Mouse (Mus musculus) common myeloid progenitor, adult 5-6 weeks (primary cell): ENCODE results near the gene Slc5a5. TPM values are rescaled to one million over a fixed set of nuclear protein-coding genes. Genes with fewer than 3 reads are reported as not detected.
"Not testable (repeated sequence)": the region's sequence is repeated elsewhere in the genome, so short reads cannot be mapped to it uniquely, and the experiment has no call there.

Experiments used
- ATAC-seq: replicated peaks from 2 replicates; pipeline ENCODE4 v1.8.0; 2016; ENCODE audit warnings: low read depth, mild to moderate bottlenecking, moderate TSS enrichment, inconsistent platforms; ENCODE audit not compliant: poor library complexity, severe bottlenecking
- total RNA-seq: library from RNA; stranded (forward); fragments of 200-1000, 187-1606 nt; gene quantifications from 2 replicates; pipeline ENCODE4 v1.2.3, GENCODE M21; 2017

The Slc5a5 gene
- total RNA-seq, 1 experiment from 2014 or later, result 0.14 TPM

DNA sequence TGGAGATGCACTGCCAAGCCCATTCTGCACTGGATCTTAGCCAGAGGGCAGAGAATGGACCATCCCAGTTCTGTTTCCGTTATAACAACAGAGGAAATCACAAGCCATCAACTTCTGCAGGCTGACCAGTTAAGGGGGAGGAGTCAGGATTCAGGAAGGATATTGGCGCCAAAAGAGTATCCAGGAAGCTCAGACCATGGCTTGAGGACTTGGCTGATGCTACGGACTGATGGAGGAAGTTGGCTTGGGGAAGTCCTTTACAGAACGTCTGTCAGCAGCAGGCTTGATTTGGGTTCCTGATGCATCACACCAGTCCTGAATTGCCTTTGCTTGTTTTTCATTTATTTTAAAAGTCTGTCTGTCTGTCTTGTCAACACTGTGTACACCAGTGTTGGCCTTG lies 12.0 kb upstream of the Slc5a5 start:
- ATAC-seq, result peak; percentile 64

DNA sequence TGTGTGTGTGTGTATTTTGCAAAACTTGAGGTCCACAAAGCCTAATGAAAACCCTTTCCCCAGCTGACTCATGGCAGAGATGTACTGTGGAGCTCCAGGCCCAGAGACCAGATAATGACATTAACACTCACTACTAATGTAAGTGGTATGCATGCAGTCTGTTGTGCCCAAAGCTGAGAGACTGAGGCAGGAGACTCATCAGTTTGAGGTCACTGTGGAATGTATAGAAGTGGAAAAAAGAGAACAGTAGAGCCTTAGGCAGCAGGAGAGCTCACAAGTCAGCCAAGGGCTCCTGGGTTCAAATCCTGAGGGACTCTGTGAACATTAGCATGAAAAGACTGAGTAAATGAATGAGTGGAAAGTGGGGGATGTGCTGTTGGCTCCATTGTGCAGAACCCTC lies 11.0 kb upstream of the Slc5a5 start:
- ATAC-seq, result no peak

DNA sequence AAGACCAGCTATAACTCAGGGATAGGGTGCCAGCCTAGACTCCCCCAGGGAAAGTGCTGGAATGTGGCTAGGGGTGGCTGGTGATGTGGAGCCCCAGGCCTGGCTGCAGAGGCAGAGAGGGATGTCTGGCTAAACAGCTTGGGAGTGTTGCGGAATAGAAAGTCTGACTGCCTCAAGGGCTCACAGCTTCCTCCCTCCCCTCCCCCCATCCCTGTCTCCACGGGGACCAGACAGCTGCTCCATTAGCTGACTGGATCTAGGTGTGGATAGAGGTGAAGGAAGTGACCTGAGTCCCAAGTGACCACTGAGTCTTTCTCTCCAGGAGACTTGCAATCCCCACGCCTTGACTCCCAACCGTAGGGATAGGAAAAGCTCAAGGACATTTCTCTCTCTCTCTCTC lies 10.6 kb upstream of the Slc5a5 start:
- no peak for ATAC-seq

GRCm38 (mm10) chr8:70902211-70902610 lies 9.7 kb upstream of the Slc5a5 start:
- no peak for ATAC-seq

- ATAC-seq, result no peak
Observed at GRCm38 (mm10) chr8:70900872-70901387, 8.4 kb upstream of the Slc5a5 start.

GRCm38 (mm10) chr8:70899226-70899625 lies 6.7 kb upstream of the Slc5a5 start:
- no peak for ATAC-seq

- ATAC-seq, result no peak
Observed at GRCm38 (mm10) chr8:70898661-70899198, 6.2 kb upstream of the Slc5a5 start.

GRCm38 (mm10) chr8:70897681-70898413 lies 5.3 kb upstream of the Slc5a5 start:
- ATAC-seq, result peak; percentile 52

DNA sequence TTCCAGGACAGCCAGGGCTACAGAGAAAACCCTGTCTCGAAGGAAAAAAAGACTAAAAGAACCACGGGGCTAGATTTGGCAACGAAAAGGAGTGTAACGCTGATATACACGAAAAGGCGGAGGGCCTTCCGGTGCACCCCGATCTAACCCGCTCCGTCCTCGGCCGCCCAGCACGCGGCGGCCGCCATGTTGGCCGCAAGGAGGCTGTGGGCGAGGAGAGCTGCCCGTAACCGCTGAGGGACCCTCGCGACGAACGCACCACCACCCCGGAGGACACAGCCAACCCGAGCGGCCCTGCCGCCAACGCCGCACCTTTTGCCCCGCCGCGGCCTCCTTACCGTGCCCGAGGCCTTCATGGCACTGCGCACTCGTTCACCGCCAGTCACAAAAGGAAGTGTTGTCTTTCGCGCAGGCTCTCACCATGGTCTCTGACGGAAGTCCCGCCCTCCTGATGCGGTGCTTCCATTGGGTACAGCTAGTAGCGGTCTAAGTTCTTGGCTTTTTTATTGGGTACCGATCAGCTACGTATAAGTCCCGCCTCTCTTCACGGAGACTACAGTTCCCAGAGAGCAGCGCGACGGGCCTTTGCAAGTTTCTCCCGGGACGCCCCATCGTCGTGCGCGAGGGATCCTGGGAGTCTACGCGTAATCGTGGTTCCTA lies 4.6 kb upstream of the Slc5a5 start, which contains the start of gene Rpl18a:
TSS of gene Rpl18a (minus strand) at position 392 of the 660 bp plus-strand sequence.
- ATAC-seq, result peak; percentile 84

DNA sequence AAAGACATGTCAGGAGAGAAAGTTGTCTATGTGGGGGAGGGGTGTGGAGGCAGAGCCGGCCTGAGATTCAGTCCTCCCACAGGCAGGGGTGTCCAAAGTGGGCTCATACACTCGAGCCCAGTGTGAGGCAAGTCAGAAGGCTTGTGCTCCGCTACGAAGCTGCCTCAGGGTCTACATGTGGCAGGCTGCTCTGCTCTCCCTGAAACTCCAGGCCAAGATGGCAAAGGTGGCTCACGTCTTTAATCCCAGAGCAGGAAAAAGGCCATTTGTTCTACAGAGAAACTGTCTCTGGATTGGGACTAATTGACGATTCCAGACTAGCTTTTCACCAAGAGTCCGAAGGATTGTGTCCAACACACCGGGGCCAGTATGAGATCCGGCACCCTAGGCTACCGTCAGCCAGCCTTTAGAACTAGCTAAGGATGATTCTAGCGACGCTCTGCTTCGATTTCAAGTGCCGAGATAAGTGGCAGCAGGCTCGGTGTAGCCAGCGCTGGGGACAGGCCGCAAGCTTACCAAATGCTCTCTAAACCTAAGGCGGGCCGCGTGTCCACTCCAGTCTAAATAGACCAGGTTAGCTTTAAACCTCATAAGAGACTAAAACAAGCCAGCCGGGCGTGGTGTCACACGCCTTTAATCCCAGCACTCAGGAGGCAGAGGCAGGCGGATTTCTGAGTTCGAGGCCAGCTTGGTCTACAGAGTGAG lies 3.9 kb upstream of the Slc5a5 start:
- no peak for ATAC-seq

DNA sequence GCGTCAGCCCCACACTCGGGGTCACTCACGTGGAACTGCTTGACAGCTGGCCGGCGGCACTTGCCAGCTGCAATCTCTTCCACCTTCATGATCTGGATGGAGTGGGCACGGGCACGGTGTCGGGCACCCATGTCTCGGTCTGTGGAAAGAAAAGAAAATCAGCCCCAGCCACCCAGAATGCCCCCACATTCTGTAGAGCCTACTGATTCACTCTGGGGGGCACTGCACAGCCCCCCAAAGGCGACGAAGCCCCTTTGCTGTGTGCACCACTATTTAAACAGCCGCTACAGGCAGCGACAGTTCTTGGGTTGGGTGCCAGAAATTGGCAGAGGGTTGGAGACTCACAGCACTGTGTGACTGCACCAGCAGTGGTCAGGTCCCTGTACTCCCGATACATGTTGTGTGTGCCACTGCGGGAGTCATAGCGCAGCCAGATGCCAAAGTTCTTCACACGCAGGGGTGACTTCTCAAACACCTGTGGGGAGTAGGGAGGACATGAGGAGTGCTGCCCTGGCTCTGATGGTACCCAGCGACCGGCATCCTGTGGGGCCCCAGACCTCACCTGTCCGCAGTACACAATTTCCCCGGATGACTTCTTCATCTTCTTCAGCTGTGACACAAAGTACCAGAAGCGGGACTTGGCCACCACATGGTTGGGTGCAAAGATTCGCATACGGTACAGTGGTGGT lies 3.2 kb upstream of the Slc5a5 start:
- not testable (repeated sequence) for ATAC-seq

DNA sequence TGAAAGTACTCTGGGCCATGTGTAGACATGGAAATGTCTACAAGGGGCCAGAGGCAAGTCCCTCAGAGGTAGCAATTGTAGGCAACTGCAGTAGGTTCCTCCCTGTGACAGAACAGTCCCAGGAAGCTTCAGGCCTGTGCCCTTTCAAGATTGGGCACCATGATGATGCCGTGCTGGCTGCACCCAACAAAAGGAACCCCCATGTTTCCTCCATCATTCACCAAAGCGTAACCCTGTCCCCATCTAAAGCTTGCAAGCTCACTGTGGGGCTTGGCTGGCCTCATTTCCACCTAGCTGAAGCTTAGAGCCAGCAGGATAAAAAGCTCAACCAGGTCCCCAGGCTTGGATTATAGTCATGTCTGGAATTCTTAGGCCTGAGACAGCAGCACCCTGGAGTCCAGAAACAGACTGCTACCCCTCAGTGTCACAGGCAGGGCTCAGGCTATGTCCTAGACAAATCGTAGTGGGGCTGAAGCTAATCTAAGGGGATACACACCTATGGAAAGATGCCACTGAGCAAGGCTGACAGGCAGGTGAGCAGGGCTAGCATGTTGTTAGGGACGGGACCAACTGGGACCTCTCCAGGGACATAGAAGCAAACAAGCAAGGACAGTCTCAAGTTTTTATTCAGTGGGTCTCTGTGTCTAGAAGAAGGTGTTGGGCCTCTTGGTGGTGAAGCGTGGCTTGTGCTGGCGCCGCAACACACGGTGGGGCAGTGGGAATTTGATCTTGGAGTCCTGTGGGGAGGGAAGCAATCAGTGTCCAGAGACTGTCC lies 2.4 kb upstream of the Slc5a5 start:
- ATAC-seq, result no peak

DNA sequence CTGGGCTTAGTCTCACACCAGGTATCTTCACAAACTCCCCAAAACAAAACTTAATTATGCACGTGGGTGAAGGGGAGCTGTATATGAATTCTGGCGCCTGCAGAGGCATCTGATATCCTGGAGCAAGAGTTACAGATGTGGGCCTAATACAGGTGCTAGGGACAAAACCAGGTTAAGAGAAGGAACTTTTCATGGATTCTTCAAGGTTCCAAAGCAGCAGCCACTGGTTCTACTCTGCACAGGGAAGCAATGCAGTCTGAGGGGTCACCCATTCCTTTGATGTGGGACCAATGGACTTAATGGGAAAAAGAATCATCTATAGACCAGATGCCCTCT lies 1.8 kb upstream of the Slc5a5 start:
- no peak for ATAC-seq

DNA sequence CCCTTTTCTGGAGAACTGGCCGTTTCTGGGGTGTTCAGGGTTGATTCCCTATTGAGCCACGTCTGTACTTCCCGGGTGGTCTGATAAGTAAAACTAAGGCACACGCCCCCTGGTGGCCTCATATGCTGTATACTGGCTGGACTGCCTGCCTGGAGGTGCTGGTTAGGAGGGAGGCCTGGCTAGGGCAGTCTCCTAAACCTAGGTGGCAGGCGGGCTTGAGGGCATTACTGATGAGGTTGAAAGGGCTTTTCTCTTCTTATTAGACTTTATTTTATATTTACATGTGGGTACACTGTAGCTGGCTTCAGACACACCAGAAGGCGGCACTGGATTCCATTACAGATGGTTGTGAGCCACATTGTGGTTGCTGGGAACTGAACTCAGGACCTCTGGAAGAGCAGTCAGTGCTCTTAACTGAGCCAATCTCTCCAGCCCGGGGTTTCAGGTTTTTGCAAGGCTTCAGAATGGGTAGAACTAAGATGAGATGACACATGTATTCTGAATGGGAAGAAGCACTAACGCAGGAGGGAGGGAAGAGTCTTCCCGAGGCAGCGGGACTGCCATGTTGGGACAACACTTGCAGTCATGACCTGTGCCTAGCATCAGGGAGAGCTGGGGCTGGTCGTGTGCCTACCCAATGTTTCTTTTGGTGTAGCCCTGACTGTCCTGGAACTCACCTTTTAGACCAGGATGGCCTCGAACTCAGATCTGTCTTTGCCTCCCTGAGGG lies 1.3 kb upstream of the Slc5a5 start:
- peak; percentile 33 for ATAC-seq

DNA sequence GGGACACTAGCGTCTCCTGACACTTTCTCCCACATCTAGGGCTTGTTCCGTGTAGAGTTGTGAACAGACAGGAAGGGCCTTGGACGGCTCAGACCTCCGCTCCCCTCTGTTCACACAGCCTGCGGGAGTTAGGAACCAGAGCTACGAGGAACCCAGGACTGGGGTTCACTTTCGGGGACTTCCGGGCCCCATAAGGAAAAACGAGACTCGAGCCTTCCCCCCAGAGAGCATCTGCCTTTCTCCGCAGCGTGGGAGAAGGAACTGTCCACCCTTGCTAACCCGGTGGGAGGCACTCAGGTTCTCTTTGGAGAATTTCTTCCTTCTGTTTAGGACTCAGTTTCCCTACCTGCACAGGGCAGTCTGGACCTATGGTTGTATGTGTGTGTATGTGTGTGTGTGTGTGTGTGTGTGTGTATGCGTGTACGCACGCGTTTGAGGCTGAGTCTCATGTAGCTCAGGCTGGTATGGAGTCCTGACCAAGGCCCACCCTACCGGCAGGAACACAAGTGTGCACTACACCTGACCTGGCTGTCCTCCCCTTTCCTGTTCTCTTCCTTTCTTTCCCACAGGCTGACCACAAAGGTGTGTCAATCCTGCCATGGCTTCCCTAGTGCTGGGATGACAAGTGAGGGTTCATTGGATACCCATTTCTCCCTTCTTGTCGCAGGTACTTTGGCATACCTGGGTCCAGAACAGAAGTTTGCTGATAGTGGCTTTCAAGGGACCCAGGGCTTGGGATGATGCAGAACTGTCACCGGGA lies 519 bp upstream of the Slc5a5 start:
- no peak for ATAC-seq

- peak; percentile 20; the same call in 1 of the 2 replicates for ATAC-seq
Observed at GRCm38 (mm10) chr8:70891356-70891755, 1.2 kb downstream of the Slc5a5 start.

DNA sequence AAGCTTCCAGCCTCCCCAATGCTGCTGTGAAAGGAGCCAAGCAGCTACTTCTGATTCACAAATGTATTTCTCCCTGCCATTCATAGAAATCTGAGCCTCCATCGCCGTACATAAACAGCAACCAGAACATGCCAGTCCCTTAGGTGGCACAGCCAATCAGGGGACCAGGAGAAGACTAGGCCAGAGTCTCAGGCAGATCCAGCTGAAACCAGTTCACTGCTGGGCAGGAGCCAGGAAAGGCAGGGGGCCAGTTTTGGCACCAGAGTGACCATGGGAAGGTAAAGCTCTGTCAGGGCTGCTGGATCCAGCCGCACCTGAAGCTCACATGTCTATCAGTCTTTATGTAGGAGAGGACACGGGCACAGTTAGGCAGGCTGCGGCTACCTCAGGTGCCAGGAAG lies 1.9 kb downstream of the Slc5a5 start:
- ATAC-seq, result no peak

DNA sequence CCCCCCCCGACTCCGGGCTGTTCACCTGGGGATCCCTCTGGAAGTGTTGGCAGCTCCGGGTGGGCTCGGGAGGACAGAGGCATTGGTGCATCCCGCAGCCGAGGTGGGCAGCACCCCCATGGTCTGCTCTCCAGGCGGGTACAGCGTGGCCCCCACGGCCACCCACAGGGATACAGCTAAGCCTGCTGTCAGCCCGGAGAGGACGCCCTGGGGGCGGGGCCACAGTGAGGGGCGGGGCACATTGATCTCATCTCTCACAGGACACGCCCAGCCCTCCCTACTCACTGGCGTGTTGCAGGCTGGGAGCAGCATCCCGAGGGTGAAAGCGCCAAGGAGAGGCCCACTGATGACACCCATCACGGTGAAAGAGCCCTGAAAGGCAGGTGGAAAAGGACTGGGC lies 4.9 kb downstream of the Slc5a5 start:
- no peak; the same call in 1 of the 2 replicates for ATAC-seq
